Mouse (Mus musculus) ES-Bruce4 (cell line): Measurements from ENCODE around the gene Zfp592.

Source experiments
- CTCF ChIP-seq: IDR thresholded peaks from one replicate; pipeline ENCODE4 v1.8.1; 2011; ENCODE audit warnings: low read depth, low read length
- EP300 ChIP-seq: IDR thresholded peaks from 2 replicates; pipeline ENCODE4 v1.6.1; 2011; ENCODE audit warnings: low read depth, low read length; ENCODE audit not compliant: insufficient read depth
- POLR2A ChIP-seq: IDR thresholded peaks from one replicate; pipeline ENCODE4 v1.8.1; 2011; ENCODE audit warnings: low read length; ENCODE audit not compliant: insufficient read depth

- no peak for TF ChIP-seq CTCF
- no peak for TF ChIP-seq POLR2A
- no peak for TF ChIP-seq EP300
Measured at GRCm38 (mm10) chr7:81058712-81059154, 65.3 kb downstream of the Zfp592 start.
